Mouse (Mus musculus) left cerebral cortex, postnatal 4 days (tissue): ENCODE results near the gene Dusp23. TPM values are rescaled to one million over a fixed set of nuclear protein-coding genes. Genes with fewer than 3 reads are reported as not detected.

Experiments
- DNase-seq: peaks from one replicate; pipeline ENCODE4 v3.0.0-alpha.2; 2022
- intact Hi-C: fragments of 180-260 bp; cut with DNase I; formaldehyde crosslinking; loops from one replicate; pipeline ENCODE4 v1.15.1; 2025
- total RNA-seq, 2 experiments: library from RNA; stranded (reverse); gene quantifications; 2 replicates each; pipeline ENCODE4 v1.2.3; 2021

Dusp23 gene
- 1 to 10 TPM; 5.8 to 6.9 TPM for total RNA-seq

- peak; percentile 95 for DNase-seq
- intact Hi-C loops: loop anchor here (5.0 kb wide), 2 partner anchors 105 to 220 kb away; no protein-coding TSS in a partner anchor
Observed at GRCm38 (mm10) chr1:172632451-172633326, at the start of gene Dusp23. Gene Dusp23 (minus strand): TSS chr1:172632962.

GRCm38 (mm10) chr1:172680742-172681141, 48.0 kb upstream of the Dusp23 start:
- no peak for DNase-seq
- intact Hi-C loops: no loop called here

- intact Hi-C loops: no loop called here
- DNase-seq: no peak
Observed at GRCm38 (mm10) chr1:172670716-172671115, 38.0 kb upstream of the Dusp23 start.

GRCm38 (mm10) chr1:172667597-172667996, 34.8 kb upstream of the Dusp23 start:
- intact Hi-C loops: no loop called here
- DNase-seq: no peak

GRCm38 (mm10) chr1:172665457-172665856, 32.7 kb upstream of the Dusp23 start:
- no peak for DNase-seq
- intact Hi-C loops: no loop called here

- DNase-seq: no peak
- intact Hi-C loops: no loop called here
Observed at GRCm38 (mm10) chr1:172659688-172660087, 26.9 kb upstream of the Dusp23 start.

- intact Hi-C loops: no loop called here
- no peak for DNase-seq
Observed at GRCm38 (mm10) chr1:172657266-172657665, 24.5 kb upstream of the Dusp23 start.

GRCm38 (mm10) chr1:172653900-172654299, 21.1 kb upstream of the Dusp23 start:
- intact Hi-C loops: no loop called here

GRCm38 (mm10) chr1:172652040-172652662, 19.4 kb upstream of the Dusp23 start:
- no peak for DNase-seq
- intact Hi-C loops: no loop called here

More at GRCm38 (mm10) chr1:172653900-172654299, 21.1 kb upstream of the Dusp23 start:
- no peak for DNase-seq

- no peak for DNase-seq
- intact Hi-C loops: no loop called here
Observed at GRCm38 (mm10) chr1:172651288-172651987, 18.7 kb upstream of the Dusp23 start.

- intact Hi-C loops: no loop called here
- peak; percentile 29 for DNase-seq
Observed at GRCm38 (mm10) chr1:172650519-172651287, 17.9 kb upstream of the Dusp23 start.

- intact Hi-C loops: no loop called here
- no peak for DNase-seq
Observed at GRCm38 (mm10) chr1:172649396-172649795, 16.6 kb upstream of the Dusp23 start.

GRCm38 (mm10) chr1:172647236-172647635, 14.5 kb upstream of the Dusp23 start:
- intact Hi-C loops: no loop called here

GRCm38 (mm10) chr1:172638781-172639180, 6.0 kb upstream of the Dusp23 start:
- intact Hi-C loops: loop anchor here (5.0 kb wide), 1 partner anchor 739 kb away; no protein-coding TSS in a partner anchor
- DNase-seq: no peak

More at GRCm38 (mm10) chr1:172647236-172647635, 14.5 kb upstream of the Dusp23 start:
- no peak for DNase-seq

- no peak for DNase-seq
- intact Hi-C loops: loop anchor here (5.0 kb wide), 1 partner anchor 740 kb away; no protein-coding TSS in a partner anchor
Observed at GRCm38 (mm10) chr1:172637801-172638200, 5.0 kb upstream of the Dusp23 start.

GRCm38 (mm10) chr1:172636266-172636665, 3.5 kb upstream of the Dusp23 start:
- intact Hi-C loops: loop anchor here (5.0 kb wide), 1 partner anchor 741 kb away; no protein-coding TSS in a partner anchor
- DNase-seq: no peak

- intact Hi-C loops: loop anchor here (5.0 kb wide), 1 partner anchor 742 kb away; no protein-coding TSS in a partner anchor
- DNase-seq: no peak
Observed at GRCm38 (mm10) chr1:172635258-172635657, 2.5 kb upstream of the Dusp23 start.

- intact Hi-C loops: loop anchor here (5.0 kb wide), 2 partner anchors 107 to 222 kb away; no protein-coding TSS in a partner anchor
- DNase-seq: no peak
Observed at GRCm38 (mm10) chr1:172634136-172634535, 1.4 kb upstream of the Dusp23 start.

GRCm38 (mm10) chr1:172631721-172632120, 1.0 kb downstream of the Dusp23 start:
- intact Hi-C loops: loop anchor here (5.0 kb wide), 2 partner anchors 104 to 219 kb away; no protein-coding TSS in a partner anchor
- no peak for DNase-seq

- intact Hi-C loops: loop anchor here (5.0 kb wide), 2 partner anchors 103 to 218 kb away; no protein-coding TSS in a partner anchor
- DNase-seq: no peak
Observed at GRCm38 (mm10) chr1:172629831-172630230, 2.9 kb downstream of the Dusp23 start.
